Mouse (Mus musculus) megakaryocyte progenitor cell, adult 5-6 weeks (primary cell): ENCODE measurements around the gene Vmn1r217. TPM values are rescaled to one million over a fixed set of nuclear protein-coding genes. Genes with fewer than 3 reads are reported as not detected.
"Not testable (repeated sequence)": the region's sequence is repeated elsewhere in the genome, so short reads cannot be mapped to it uniquely, and the experiment has no call there.

Experiments used
- ATAC-seq: replicated peaks from 2 replicates; pipeline ENCODE4 v1.8.0; 2016; ENCODE audit warnings: mild to moderate bottlenecking, moderate TSS enrichment, inconsistent platforms; ENCODE audit not compliant: poor library complexity
- total RNA-seq, 2 experiments: library from RNA; stranded (forward) in 1 of 2; stranded (reverse) in 1 of 2; fragments of 157-497, 149-512 nt in 1 of 2; fragments of 200-1000 nt in 1 of 2; gene quantifications; 2 replicates each; pipeline versions ENCODE4 v1.2.3 to v1.2.4; 2015 to 2017

The Vmn1r217 gene
- total RNA-seq (2015) (not detected in 2 replicates), total RNA-seq (2017) (not detected in 2 replicates)

GRCm38 (mm10) chr13:23118126-23118525 is at the start of gene Vmn1r217:
Gene Vmn1r217, minus strand, starts transcription at chr13:23118226.
- not testable (repeated sequence) for ATAC-seq

GRCm38 (mm10) chr13:23166471-23166870 is 48.4 kb upstream of the Vmn1r217 start:
- ATAC-seq, result not testable (repeated sequence)

- no peak for ATAC-seq
Observed at GRCm38 (mm10) chr13:23159012-23159411, 41.0 kb upstream of the Vmn1r217 start, which contains the start of gene Vmn1r219. Gene Vmn1r219, plus strand, starts transcription at chr13:23159312.

GRCm38 (mm10) chr13:23157848-23158247 is 39.8 kb upstream of the Vmn1r217 start:
- no peak for ATAC-seq

GRCm38 (mm10) chr13:23138880-23139279 is 20.9 kb upstream of the Vmn1r217 start:
- no peak for ATAC-seq

- no peak for ATAC-seq
Observed at GRCm38 (mm10) chr13:23133501-23133900, 15.5 kb upstream of the Vmn1r217 start.

GRCm38 (mm10) chr13:23133099-23133498 is 15.1 kb upstream of the Vmn1r217 start, which contains the start of gene Vmn1r218:
Gene Vmn1r218, plus strand, starts transcription at chr13:23133155.
- ATAC-seq, result no peak

- ATAC-seq, result no peak
Observed at GRCm38 (mm10) chr13:23120611-23121010, 2.6 kb upstream of the Vmn1r217 start.

- no peak for ATAC-seq
Observed at GRCm38 (mm10) chr13:23094386-23094785, 23.6 kb downstream of the Vmn1r217 start.

- no peak for ATAC-seq
Observed at GRCm38 (mm10) chr13:23069312-23069711, 48.7 kb downstream of the Vmn1r217 start.

GRCm38 (mm10) chr13:23067725-23068124 is 50.3 kb downstream of the Vmn1r217 start, which contains the start of gene Vmn1r215:
Gene Vmn1r215, plus strand, starts transcription at chr13:23068025.
- no peak for ATAC-seq

- no peak for ATAC-seq
Observed at GRCm38 (mm10) chr13:23057778-23058177, 60.2 kb downstream of the Vmn1r217 start.

Other genes with a start within 250 kb of the Vmn1r217 start
- not detected in 2 replicates for gene Vmn1r212, start 234.0 kb downstream of the Vmn1r217 start, total RNA-seq (2015)
- gene Vmn1r212, start 234.0 kb downstream of the Vmn1r217 start, total RNA-seq (2017), result not detected in 2 replicates
- gene Vmn1r213, start 110.6 kb downstream of the Vmn1r217 start, total RNA-seq (2015), result not detected in 2 replicates
- not detected in 2 replicates for gene Vmn1r213, start 110.6 kb downstream of the Vmn1r217 start, total RNA-seq (2017)
- not detected in 2 replicates for gene Vmn1r214, start 87.8 kb downstream of the Vmn1r217 start, total RNA-seq (2015)
- gene Vmn1r214, start 87.8 kb downstream of the Vmn1r217 start, total RNA-seq (2017), result not detected in 2 replicates
- gene Vmn1r215, start 50.2 kb downstream of the Vmn1r217 start, total RNA-seq (2015), result not detected in 2 replicates
- gene Vmn1r215, start 50.2 kb downstream of the Vmn1r217 start, total RNA-seq (2017), result not detected in 2 replicates
- not detected in 2 replicates for gene Vmn1r218, start 14.9 kb upstream of the Vmn1r217 start, total RNA-seq (2015)
- gene Vmn1r218, start 14.9 kb upstream of the Vmn1r217 start, total RNA-seq (2017), result not detected in 2 replicates
- not detected in 2 replicates for gene Vmn1r219, start 41.1 kb upstream of the Vmn1r217 start, total RNA-seq (2015)
- not detected in 2 replicates for gene Vmn1r219, start 41.1 kb upstream of the Vmn1r217 start, total RNA-seq (2017)
- not detected in 2 replicates for gene Vmn1r220, start 69.7 kb upstream of the Vmn1r217 start, total RNA-seq (2015)
- not detected in 2 replicates for gene Vmn1r220, start 69.7 kb upstream of the Vmn1r217 start, total RNA-seq (2017)
- gene Vmn1r221, start 95.9 kb upstream of the Vmn1r217 start, total RNA-seq (2015), result not detected in 2 replicates
- not detected in 2 replicates for gene Vmn1r221, start 95.9 kb upstream of the Vmn1r217 start, total RNA-seq (2017)
- not detected in 2 replicates for gene Vmn1r222, start 117.7 kb upstream of the Vmn1r217 start, total RNA-seq (2015)
- gene Vmn1r222, start 117.7 kb upstream of the Vmn1r217 start, total RNA-seq (2017), result not detected in 2 replicates
- gene Vmn1r223, start 128.9 kb upstream of the Vmn1r217 start, total RNA-seq (2015), result not detected in 2 replicates
- gene Vmn1r223, start 128.9 kb upstream of the Vmn1r217 start, total RNA-seq (2017), result not detected in 2 replicates